Mouse (Mus musculus) liver, postnatal 0 days (tissue): ENCODE results near the gene Cldn17. TPM values are rescaled to one million over a fixed set of nuclear protein-coding genes. Genes with fewer than 3 reads are reported as not detected.
A peak's percentile ranks its signal among the peaks of the same experiment; 100 is the strongest.

Experiments used
- ATAC-seq: fragments of 200-750 bp; cut with Nextera tagmentation; 2 replicates; pipeline ENCODE4 v1.8.0; 2017; ENCODE audit warnings: mild to moderate bottlenecking, moderate library complexity
- DNase-seq: peaks from one replicate; pipeline ENCODE4 v3.0.0-alpha.2; 2016
- H3K27ac ChIP-seq: fragments of 300-500 bp; sonication (generic); 2 replicates; pipeline ENCODE4 v1.5.1; 2014; ENCODE audit warnings: antibody characterized with exemption, moderate library complexity, mild to moderate bottlenecking, low read depth
- H3K27me3 ChIP-seq: fragments of 300-500 bp; sonication (generic); 2 replicates; pipeline ENCODE4 v1.6.1; 2014; ENCODE audit warnings: low read length, control low read depth, mixed read lengths; ENCODE audit not compliant: insufficient read depth
- H3K36me3 ChIP-seq: fragments of 300-500 bp; sonication (generic); replicated peaks from 2 replicates; pipeline ENCODE4 v1.6.1; 2014; ENCODE audit warnings: mild to moderate bottlenecking, control low read depth, low read length, moderate library complexity, mixed read lengths; ENCODE audit not compliant: insufficient read depth
- H3K4me1 ChIP-seq: fragments of 300-500 bp; sonication (generic); 2 replicates; pipeline ENCODE4 v1.6.1; 2014; ENCODE audit warnings: antibody characterized with exemption, mild to moderate bottlenecking, control low read depth; ENCODE audit not compliant: insufficient read depth
- H3K4me2 ChIP-seq: fragments of 300-500 bp; sonication (generic); 2 replicates; pipeline ENCODE4 v1.6.1; 2014; ENCODE audit warnings: low read depth, mild to moderate bottlenecking, low read length, moderate library complexity, mixed read lengths
- H3K4me3 ChIP-seq: fragments of 300-500 bp; sonication (generic); 2 replicates; pipeline ENCODE4 v1.5.1; 2014; ENCODE audit warnings: low read depth, low read length
- H3K9ac ChIP-seq: fragments of 300-500 bp; sonication (generic); replicated peaks from 2 replicates; pipeline ENCODE4 v1.6.1; 2014; ENCODE audit warnings: mild to moderate bottlenecking, moderate library complexity
- H3K9me3 ChIP-seq: fragments of 300-500 bp; sonication (generic); 2 replicates; pipeline ENCODE4 v1.6.1; 2016; ENCODE audit warnings: mild to moderate bottlenecking, control low read depth, low read length, mixed read lengths
- CTCF ChIP-seq: sonication (generic); IDR thresholded peaks from 2 replicates; pipeline ENCODE4 v1.5.1; 2016; ENCODE audit warnings: antibody characterized with exemption, low read depth
- EP300 ChIP-seq: IDR thresholded peaks from 2 replicates; pipeline ENCODE4 v1.6.1; 2016; ENCODE audit warnings: antibody characterized with exemption, low read depth, mild to moderate bottlenecking
- WGBS: fragments of 180-500 bp; shearing (Covaris S2); extraction: QIAGEN DNeasy Blood & Tissue Kit; methylation state at CpG from one replicate; pipeline ENCODE4 v1.1.7; 2014; ENCODE audit not compliant: insufficient replicate concordance; 5-methylcytosine and 5-hydroxymethylcytosine counted together
- polyA plus RNA-seq: library from polyadenylated mRNA; unstranded; fragments of >200 nt; fragmentation: Nextera tagmentation; extraction: Ambion mirVana; gene quantifications from 2 replicates; pipeline ENCODE4 v1.2.1, GENCODE M21; 2015

The Cldn17 gene
- not detected in 2 replicates for polyA plus RNA-seq

GRCm38 (mm10) chr16:88506878-88507277 lies at the start of gene Cldn17:
TSS of gene Cldn17 (minus strand) at chr16:88506978.
- no peak for ATAC-seq
- H3K27ac ChIP-seq, result no peak within 1 kb of the TSS

GRCm38 (mm10) chr16:88542488-88542887 lies 35.7 kb upstream of the Cldn17 start:
- Histone ChIP-seq H3K9ac (no peak overlapping the region), H3K9me3 (no peaks in the 10 kb centered on the region), H3K4me3 (no peak overlapping the region), H3K27me3 (no peaks in the 10 kb centered on the region), H3K36me3 (no peaks in the 10 kb centered on the region), H3K27ac (no peak overlapping the region), H3K4me1 (no peaks in the 10 kb centered on the region), H3K4me2 (no peak overlapping the region)
- ATAC-seq (no peak), DNase-seq (no peak)
- 43% methylated on average over 6 of the region's 6 CpGs for WGBS
- TF ChIP-seq EP300, result no peak
- peak; percentile 67 for TF ChIP-seq CTCF

More at GRCm38 (mm10) chr16:88506878-88507277, at the start of gene Cldn17:
- H3K36me3 ChIP-seq, result no peaks in the 10 kb centered on the region
- DNase-seq, result no peak
- no peak within 1 kb of the TSS for H3K9ac ChIP-seq
- H3K4me1 ChIP-seq, result no peaks in the 10 kb centered on the region
- H3K4me3 ChIP-seq, result no peak within 1 kb of the TSS
- no peaks in the 10 kb centered on the region for H3K9me3 ChIP-seq
- H3K4me2 ChIP-seq, result no peak within 1 kb of the TSS
- TF ChIP-seq EP300 (no peak), CTCF (no peak)
- H3K27me3 ChIP-seq, result no peaks in the 10 kb centered on the region
- WGBS, result 77% methylated on average over 6 of the region's 6 CpGs

GRCm38 (mm10) chr16:88539841-88540487 lies 33.2 kb upstream of the Cldn17 start:
- no peaks in the 10 kb centered on the region for H3K36me3 ChIP-seq
- no peak overlapping the region for H3K4me2 ChIP-seq
- no peak overlapping the region for H3K9ac ChIP-seq
- no peaks in the 10 kb centered on the region for H3K27me3 ChIP-seq
- H3K4me3 ChIP-seq, result no peak overlapping the region
- no peak for DNase-seq
- no peak overlapping the region for H3K27ac ChIP-seq
- H3K9me3 ChIP-seq, result no peaks in the 10 kb centered on the region
- H3K4me1 ChIP-seq, result no peaks in the 10 kb centered on the region
- TF ChIP-seq CTCF (no peak), EP300 (no peak)
- no peak for ATAC-seq
- 40% methylated on average over 3 of the region's 3 CpGs for WGBS

- DNase-seq (no peak), ATAC-seq (no peak)
- H3K4me3 ChIP-seq, result no peak overlapping the region
- H3K9ac ChIP-seq, result no peak overlapping the region
- H3K27ac ChIP-seq, result no peak overlapping the region
- H3K27me3 ChIP-seq, result no peaks in the 10 kb centered on the region
- H3K4me1 ChIP-seq, result no peaks in the 10 kb centered on the region
- no peak overlapping the region for H3K4me2 ChIP-seq
- H3K9me3 ChIP-seq, result no peaks in the 10 kb centered on the region
- TF ChIP-seq EP300 (no peak), CTCF (no peak)
- no peaks in the 10 kb centered on the region for H3K36me3 ChIP-seq
These were observed 4.6 kb upstream of the Cldn17 start for GRCm38 (mm10) chr16:88511348-88511747.

DNA sequence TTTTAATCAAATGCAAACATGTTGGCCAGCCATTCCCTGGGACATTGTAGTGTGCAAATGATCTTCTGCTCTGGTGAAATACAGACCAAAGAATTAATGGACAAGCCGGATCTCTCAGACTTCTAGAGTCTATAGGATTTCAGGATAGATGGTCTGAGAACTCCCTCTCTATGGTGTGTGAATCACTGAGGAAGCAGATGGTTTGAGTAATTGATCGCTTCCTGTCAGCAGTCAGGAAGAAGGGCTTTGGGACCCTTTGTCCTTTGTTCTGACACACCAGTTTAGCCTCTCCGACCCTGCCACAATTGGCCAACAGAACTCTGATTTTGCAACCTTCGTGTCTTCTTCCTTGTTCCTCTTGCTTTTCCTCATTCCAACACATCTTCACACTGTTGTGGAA lies 1.4 kb upstream of the Cldn17 start:
- Histone ChIP-seq H3K9ac (no peak overlapping the region), H3K36me3 (no peaks in the 10 kb centered on the region), H3K4me2 (no peak overlapping the region), H3K9me3 (no peaks in the 10 kb centered on the region), H3K4me3 (no peak overlapping the region), H3K4me1 (no peaks in the 10 kb centered on the region), H3K27ac (no peak overlapping the region), H3K27me3 (no peaks in the 10 kb centered on the region)
- DNase-seq, result no peak
- 41% methylated on average over 4 of the region's 4 CpGs for WGBS
- no peak; the same call in 1 of the 2 replicates for ATAC-seq
- TF ChIP-seq EP300, result no peak
- TF ChIP-seq CTCF, result no peak

DNA sequence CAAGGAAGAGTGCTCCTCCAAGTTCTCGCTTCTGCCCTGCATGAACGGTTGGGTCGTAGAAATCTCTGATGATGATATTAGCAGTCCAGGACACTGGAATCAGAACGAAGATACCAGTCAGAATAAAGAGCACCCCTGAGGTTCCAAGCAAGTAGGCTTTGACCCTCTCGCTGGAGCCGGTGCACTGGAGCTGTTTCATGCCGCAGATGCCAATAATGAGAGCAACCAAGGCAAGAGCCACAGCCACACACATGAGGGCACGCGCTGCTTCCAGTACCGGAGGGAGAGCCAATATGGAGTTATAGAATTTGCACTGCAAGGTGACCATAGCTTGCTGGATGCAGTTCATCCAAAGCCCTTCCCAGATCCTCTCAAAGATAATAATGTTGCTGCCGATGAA lies 440 bp downstream of the Cldn17 start:
- no peak overlapping the region for H3K4me2 ChIP-seq
- no peak for ATAC-seq
- H3K4me3 ChIP-seq, result no peak overlapping the region
- no peak for DNase-seq
- no peaks in the 10 kb centered on the region for H3K9me3 ChIP-seq
- no peaks in the 10 kb centered on the region for H3K4me1 ChIP-seq
- H3K36me3 ChIP-seq, result no peaks in the 10 kb centered on the region
- no peak overlapping the region for H3K9ac ChIP-seq
- no peak overlapping the region for H3K27ac ChIP-seq
- no peaks in the 10 kb centered on the region for H3K27me3 ChIP-seq
- TF ChIP-seq EP300 (no peak), CTCF (no peak)
- 87% methylated on average over 11 of the region's 11 CpGs for WGBS
